Mouse (Mus musculus) embryo, embryonic 11 days (tissue): ENCODE data around the gene Clca3b.
"Not testable (repeated sequence)": the region's sequence is repeated elsewhere in the genome, so short reads cannot be mapped to it uniquely, and the experiment has no call there.

Source experiments
- DNase-seq: peaks from one replicate; pipeline ENCODE4 v3.0.0-alpha.2; 2015

Clca3b gene

DNA sequence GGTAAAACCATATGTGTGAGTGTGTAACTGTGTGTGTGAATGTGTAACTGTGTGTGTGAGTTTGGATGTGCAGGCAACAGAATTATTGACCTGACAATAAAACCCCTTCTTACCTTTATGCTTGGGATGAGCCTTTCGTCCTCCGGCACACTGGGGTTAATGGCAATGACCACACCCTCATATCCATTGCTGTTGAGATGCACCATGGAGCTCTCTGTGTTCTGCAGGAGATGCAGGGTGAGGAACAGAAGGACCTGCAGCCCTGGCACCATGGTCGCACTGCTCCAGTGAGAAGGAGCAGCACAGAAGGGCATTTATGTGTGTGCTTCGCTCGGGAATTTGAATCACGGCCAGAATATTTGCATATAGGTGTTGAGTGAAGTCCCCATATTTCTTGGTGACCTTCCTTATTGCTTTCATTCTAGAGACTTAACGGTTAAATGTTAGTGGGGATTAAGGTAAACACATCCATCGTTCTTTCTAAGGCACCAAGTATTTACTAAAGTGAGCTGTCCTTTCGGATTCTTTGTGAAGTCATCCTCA is at the start of gene Clca3b:
Gene Clca3b, minus strand, starts transcription at position 344 of the 543 bp plus-strand sequence.
- not testable (repeated sequence) for DNase-seq

DNA sequence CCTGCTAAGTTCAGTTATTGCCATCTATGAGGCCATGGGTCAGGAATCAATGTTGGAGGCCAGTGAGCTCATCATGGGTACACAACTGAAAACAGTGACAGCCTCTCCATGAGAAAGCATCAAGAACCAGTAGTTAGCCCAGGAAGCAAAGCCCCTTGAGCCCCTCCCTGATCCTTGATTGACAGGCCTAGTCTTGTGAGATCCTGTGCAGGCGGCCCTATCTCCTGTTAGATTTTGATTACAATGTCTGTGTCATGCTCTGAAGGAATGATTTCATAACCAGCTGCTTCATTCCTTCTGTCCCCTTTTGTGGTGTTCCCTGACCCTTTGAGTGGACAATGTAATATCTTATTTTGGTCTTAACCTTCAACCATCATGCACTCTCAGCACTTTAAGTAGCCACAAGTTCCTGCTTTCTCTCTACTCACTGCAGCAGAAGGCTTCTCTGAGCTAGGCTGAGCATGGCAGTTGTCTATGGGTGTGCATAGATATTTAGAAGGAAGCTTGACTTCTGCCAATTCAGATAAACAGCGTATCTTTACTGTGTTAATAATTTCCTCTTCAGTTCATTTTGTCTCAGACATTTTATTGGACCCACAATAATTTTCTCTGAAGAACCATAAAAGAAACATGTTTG is 48.0 kb upstream of the Clca3b start:
- DNase-seq, result no peak

DNA sequence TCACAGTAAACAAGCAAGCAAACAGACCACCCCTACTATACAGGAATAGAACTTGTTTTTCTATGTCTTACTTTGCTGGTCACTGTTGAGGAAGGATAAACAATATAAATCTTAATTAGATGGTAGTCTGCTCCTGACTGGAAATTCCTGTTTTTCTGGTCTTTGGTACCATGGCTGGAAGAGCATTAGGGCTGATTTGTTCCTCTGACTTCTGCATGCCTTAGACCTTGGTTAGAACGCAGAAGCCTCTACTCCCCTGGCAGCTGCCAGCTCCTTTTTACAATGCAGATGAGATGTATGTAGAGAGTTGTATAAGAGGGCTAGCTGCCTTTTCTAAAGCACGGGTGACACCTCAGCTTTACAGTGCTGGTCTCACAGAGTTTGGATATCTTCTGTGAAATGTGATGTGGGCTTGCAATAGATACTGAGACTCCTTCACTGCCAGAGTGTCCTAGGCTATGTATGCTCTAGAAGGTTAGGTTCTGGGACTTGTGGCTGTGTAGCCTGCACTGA is 41.1 kb upstream of the Clca3b start:
- no peak for DNase-seq

DNA sequence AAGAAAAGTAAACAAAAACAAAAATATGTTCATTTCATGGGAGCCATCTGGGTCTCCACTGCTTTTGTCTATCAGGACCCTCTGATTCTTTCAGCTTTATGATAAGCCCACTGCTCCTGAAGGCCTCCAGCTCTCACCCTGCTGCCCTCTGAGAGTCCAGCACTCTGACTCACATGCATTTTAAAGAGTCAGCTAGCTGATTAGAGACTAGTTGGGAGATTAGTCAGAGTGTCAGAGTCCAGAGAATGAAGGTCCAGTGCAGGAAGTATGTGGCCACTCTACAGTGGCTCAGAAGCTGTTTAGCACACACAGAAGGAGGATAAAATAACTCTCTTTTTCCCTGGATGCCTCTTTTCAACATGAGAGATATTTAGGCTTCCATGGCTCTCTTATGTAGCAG is 37.8 kb upstream of the Clca3b start:
- no peak for DNase-seq

DNA sequence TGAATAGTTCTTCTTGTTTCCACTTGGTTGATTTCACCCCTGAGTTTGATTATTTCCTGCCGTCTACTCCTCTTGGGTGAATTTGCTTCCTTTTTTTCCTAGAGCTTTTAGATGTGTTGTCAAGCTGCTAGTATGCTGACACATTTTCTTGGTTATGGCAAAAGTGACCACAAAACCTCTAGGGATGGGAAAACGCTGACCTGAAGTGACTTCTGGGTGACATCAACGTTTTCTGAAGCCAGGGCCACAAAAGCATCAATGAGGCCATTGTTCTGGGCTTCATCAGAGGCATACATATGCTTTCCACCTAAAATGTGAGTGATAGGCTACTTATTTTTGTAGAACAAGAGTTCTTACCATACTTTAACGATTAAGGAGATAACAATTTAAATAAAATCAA is 22.9 kb upstream of the Clca3b start:
- not testable (repeated sequence) for DNase-seq

DNA sequence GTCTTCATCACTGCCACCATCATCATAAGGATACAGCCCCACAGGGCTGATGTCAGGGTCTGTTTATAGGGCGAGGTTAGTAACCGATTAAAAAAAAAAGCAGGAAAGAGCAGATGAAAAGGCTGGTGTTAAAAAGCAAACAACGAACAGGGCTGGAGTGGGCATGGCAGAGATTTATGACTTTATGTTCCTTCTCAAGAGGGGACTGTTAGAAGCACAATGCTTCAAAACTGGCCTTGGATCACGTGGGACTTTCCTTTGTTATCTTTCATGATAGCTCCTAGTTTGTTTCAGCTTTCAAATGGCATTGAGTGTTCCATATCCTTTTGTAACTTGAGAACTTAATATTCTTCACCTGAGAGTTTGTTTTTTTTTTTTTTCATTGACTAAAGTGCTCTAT is 427 bp upstream of the Clca3b start:
- DNase-seq, result no peak

DNA sequence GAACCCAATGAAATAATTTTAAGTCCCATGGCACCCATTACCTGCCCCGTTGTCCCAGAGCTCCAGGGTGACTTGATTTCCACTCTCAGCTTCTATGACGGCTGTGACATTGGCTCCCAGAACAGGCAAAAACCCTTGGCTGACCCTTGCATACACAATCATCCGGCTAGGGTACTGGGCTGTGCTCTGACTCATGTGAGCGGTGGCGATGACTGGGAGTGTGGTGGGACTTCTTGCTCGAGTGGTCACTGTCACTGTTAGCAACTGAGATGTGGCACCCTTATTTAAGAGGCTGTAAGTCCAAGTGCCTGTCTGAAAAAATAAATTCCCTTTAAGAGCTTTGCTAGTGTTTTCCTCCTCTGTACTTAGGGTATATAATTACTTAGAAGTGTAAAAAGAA is 21.9 kb downstream of the Clca3b start:
- no peak for DNase-seq

DNA sequence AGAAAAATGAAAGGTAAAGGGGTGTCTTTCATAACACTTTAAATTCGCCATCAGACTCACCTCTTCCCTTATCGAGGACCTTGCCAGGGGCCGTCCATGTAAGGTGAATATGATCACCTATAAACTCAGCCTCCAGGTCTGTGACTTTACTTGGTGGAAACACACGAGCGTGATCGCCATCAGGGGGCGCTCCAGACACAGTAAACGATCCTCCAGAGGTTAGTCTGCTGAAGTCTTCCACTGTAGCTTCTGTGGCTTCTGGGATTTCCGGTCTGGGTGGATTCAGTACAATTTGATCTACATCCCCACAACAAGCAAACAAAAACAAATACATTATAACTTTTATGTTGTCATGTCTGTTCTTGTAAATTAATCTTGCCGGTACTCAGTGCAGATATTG is 24.0 kb downstream of the Clca3b start:
- DNase-seq, result peak; percentile 87

DNA sequence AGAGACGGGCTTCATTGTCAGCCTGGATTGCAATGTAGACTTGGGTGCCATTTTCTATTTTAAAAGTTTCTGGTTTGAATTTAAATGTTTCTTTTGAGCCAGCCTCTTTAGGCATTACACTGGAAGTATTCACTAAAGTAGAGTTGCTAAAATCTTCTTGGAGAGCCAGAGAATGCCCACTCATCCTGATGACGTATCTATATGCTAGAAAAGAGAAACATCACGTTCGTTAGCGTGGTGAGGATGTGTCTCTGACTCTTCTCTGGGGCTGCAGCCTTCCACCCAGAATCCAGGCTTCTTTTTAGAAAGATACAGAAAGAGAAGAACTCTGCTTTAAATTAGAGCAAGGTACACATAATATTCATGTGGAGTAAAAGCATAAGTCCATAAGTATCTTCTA is 25.8 kb downstream of the Clca3b start:
- DNase-seq, result no peak

DNA sequence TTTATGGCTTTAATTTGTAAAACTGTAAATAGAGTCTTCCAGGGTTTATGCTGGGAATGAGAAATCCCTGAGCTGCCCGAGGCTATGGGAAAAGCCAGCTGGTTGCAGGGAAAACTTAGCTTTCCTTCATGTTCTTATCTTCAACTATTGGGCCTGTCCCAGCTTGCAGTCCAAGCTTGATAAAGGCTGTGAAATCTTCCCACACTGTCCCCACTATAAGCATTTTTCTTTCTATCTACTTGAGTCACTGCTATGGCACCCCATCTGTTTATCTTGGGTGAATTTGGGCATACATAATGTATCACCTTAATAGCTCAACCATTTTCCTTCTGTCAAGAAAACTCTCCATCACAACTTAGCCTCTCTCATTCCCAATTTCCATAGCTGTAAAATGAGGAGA is 28.5 kb downstream of the Clca3b start:
- no peak for DNase-seq

DNA sequence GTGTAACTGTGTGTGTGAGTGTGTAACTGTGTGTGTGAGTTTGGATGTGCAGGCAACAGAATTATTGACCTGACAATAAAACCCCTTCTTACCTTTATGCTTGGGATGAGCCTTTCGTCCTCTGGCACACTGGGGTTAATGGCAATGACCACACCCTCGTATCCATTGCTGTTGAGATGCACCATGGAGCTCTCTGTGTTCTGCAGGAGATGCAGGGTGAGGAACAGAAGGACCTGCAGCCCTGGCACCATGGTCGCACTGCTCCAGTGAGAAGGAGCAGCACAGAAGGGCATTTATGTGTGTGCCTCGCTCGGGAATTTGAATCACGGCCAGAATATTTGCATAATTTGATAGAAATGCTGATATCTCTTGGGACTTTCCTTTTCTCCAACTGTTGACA is 29.9 kb downstream of the Clca3b start, which contains the start of gene Clca3a2:
Gene Clca3a2, minus strand, starts transcription at position 276 of the 400 bp plus-strand sequence.
- DNase-seq, result not testable (repeated sequence)

DNA sequence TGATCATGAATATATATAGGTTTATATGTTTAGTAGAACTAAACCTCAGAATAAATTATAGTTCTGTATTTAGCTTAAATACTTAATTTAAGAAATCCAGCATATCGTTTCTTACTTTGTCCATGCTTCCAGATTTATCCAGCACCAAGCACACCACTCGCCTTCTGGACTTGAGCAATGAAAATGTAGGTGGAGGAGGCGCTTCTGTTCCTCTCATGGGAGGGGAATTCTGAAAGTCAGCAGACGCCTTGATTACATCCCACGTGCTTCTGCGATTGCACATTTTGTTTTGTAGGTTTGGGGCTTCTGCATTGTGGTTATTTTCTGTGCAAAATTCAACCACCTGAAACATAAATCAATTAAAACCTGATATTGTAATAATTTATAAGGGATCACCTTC is 35.8 kb downstream of the Clca3b start:
- DNase-seq, result not testable (repeated sequence)

DNA sequence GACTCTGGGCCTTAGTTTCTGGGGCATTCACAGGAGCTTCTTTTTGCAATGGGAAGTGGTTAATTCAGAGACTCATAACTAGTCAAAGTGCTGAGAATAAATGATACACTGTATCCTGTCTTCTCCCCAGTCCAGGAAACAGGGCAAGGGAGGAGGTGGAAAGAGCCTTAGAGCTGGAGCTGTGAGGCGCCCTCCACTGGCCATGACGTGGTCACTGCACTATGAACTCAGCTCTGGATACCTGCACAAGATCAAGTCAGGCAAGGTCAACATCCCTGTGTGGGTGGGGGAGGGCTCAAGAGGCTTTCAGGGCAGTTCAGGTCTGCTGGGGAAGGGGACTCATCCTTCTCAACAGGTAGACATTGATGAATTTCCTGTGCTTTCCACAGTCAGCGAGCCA is 37.3 kb downstream of the Clca3b start:
- no peak for DNase-seq

DNA sequence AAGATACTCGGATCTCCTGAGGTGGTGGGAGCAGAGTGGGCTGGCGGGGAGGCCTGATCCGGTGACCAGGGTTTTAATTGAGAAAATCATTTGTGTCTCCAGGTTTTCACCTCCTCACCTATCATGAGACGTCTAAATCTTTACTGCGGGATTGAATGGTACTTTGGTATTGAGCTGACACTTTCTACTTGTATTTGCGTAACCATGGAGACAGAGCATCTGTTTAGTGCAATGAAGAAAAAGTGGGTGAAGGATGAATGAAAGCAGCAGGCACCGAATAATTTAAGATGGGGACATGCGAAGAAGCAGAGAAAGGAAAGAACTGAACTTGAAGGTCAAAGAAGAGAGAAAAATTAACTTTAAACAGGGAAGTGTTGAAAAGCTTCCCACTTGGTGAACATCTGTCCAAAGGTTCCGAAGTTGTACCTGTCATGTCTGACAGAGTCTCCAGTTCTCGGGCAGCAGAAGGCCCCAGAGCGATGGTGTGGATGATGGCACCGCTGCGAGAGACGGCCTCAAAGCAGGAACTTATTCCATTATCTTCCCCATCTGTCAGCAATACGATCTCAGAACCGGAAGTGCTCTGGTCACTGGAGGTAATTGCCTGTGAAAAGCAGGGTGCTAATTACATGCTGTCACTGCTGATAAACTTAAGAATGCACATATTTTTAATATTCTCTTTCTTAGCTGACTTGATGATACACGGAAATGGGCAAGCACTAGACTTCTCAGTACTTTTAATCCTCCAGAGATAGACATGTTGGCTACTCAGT is 40.8 kb downstream of the Clca3b start:
- not testable (repeated sequence) for DNase-seq

DNA sequence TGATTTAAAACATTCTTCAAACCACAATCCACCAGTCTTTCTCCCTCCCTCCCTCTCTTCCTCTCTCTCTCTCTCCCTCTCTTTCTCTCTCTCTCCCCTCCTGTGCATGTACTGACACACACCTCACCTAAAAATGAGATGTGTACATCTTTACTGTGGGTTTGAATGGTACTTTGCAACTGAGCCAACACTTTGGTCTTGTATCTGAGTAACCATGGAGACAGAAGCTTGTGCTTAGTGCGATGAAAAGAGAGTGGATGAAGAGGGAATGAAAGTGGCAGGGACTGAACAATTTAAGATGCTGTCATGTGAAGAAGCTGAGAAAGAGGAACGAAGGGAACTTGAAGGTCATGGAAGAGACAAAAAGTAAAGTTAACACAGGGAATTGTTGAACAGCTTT is 42.5 kb downstream of the Clca3b start:
- DNase-seq, result not testable (repeated sequence)

DNA sequence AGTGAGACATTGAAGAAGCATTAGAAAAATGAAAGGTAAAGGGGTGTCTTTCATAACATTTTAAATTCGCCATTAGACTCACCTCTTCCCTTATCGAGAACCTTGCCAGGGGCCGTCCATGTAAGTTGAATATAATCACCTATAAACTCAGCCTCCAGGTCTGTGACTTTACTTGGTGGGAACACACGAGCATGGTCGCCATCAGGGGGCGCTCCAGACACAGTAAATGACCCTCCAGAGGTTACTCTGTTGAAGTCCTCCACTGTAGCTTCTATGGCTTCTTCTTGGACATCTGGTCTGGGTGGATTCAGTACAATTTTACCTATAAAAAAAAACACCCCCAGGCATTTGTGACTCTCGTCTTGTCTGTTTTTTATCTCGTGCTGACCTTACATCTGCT is 47.3 kb downstream of the Clca3b start:
- peak; percentile 44 for DNase-seq

DNA sequence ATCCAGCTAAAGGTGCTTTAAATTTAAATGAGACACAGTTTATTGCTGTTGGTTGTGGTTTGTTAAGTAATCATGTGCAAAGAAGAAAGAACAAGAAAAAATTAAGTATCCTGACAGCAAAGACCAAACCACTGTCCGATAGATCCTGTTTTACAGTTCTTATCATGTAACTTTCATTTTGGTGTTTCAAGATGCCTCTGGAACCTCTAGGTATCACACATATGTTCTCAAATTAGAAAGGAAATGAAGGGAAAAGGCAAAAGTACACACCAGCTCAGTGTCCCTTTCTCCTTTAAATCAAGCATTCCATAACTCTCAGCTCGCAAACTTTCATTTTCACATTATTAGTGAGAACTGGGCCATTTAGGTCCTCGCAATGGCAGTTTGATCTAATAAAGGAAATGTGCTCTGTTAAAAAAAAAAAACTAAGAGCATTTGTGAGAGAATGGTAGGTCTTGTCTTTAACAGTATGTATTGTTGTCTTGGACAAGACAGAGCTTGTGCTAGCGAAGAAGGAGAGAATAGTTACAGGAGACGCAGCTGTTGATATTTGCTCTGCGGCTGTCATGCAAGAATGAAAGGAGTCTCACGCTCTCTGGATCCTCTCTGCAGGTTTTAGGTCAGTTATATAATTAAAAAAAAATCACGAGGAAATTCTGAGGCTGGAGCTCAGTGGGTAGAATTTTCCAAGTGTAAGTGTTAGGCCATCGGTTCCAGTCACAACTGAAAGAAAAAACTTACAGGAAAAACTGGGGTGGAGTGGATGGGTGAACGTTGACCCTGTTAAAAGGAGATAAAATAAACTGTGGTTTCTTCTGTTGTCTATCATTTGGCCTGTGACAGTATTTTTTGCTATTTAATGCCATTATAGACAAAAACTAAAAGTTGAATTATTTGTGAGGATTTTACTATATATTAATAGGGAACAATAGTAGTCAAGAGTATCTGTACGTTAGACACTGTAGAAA is 63.7 kb downstream of the Clca3b start:
- no peak for DNase-seq
